ENCODE assay signal across 8 mouse cellular contexts in genomic region chr5:148451811-148452210, GRCm38 (mm10). TPM values are rescaled to one million over a fixed set of nuclear protein-coding genes. Genes with fewer than 3 reads are reported as not detected.
DNase-seq lines count a peak whose midpoint lies in the region; ATAC-seq and TF ChIP-seq lines count a peak whose summit lies in the region.

No protein-coding gene starts in this region.

- no peak overlapping the region for H3K9ac ChIP-seq in neural tube, embryonic 11.5 days (ENCODE audit: low read length)
- no peak overlapping the region for H3K9ac ChIP-seq in hindbrain, postnatal 0 days (replicated peaks; ENCODE audit: low read length)
- no peak overlapping the region for H3K9ac ChIP-seq in lung, postnatal 0 days (replicated peaks; ENCODE audit: low read depth)

- no peaks in the 10 kb centered on the region for H3K36me3 ChIP-seq in neural tube, embryonic 11.5 days (ENCODE audit: control insufficient read depth, insufficient read depth, low read length)
- no peaks in the 10 kb centered on the region for H3K36me3 ChIP-seq in hindbrain, postnatal 0 days (ENCODE audit: insufficient read depth, low read length)
- no peaks in the 10 kb centered on the region for H3K36me3 ChIP-seq in lung, postnatal 0 days (ENCODE audit: insufficient read depth, low read length)

- no peaks in the 10 kb centered on the region for H3K27me3 ChIP-seq in neural tube, embryonic 11.5 days (ENCODE audit: control insufficient read depth, insufficient read depth, low read length)
- no peaks in the 10 kb centered on the region for H3K27me3 ChIP-seq in hindbrain, postnatal 0 days (ENCODE audit: insufficient read depth, low read length)
- H3K27me3 ChIP-seq in lung, postnatal 0 days (replicated peaks; ENCODE audit: insufficient read depth, low read length): no peaks in the 10 kb centered on the region

- no peak overlapping the region for H3K4me3 ChIP-seq in neural tube, embryonic 11.5 days (ENCODE audit: low read depth, low read length)
- H3K4me3 ChIP-seq in hindbrain, postnatal 0 days (ENCODE audit: low read length): no peak overlapping the region
- H3K4me3 ChIP-seq in lung, postnatal 0 days (ENCODE audit: low read depth, low read length): no peak overlapping the region

- no peak for TF ChIP-seq EP300 in lung, postnatal 0 days (IDR thresholded peaks at IDR 0.05)

- no peak for ATAC-seq in cerebellum, adult (ENCODE audit: insufficient number of reproducible peaks, low FRiP score, low TSS enrichment)
- ATAC-seq in neural tube, embryonic 11.5 days (ENCODE audit: insufficient read depth, low FRiP score, low TSS enrichment): no peak
- ATAC-seq in hindbrain, postnatal 0 days: no peak
- ATAC-seq in lung, postnatal 0 days: no peak

- no peaks in the 10 kb centered on the region for H3K4me1 ChIP-seq in neural tube, embryonic 11.5 days (ENCODE audit: control insufficient read depth, insufficient read depth, low read length)
- H3K4me1 ChIP-seq in hindbrain, postnatal 0 days (ENCODE audit: insufficient read depth, low read length): peaks cover 6% of the 10 kb centered on the region
- H3K4me1 ChIP-seq in lung, postnatal 0 days (ENCODE audit: insufficient read depth, low read depth, low read length): no peaks in the 10 kb centered on the region

- 45% methylated on average over 7 of the region's 7 CpGs for WGBS in neural tube, embryonic 11.5 days
- WGBS in hindbrain, postnatal 0 days: 35% methylated on average over 7 of the region's 7 CpGs
- 32% methylated on average over 7 of the region's 7 CpGs for WGBS in lung, postnatal 0 days

- DNase-seq in cerebellum, adult 11 months: peak; percentile 52
- DNase-seq in neural tube, embryonic 11.5 days (ENCODE audit: low spot score): peak; percentile 58
- DNase-seq in neural tube, embryonic 10.5 days (ENCODE audit: extremely low spot score, low spot score): no peak
- DNase-seq in cerebellum, adult 9-11 months: peak; percentile 54
- DNase-seq in hindbrain, postnatal 0 days (ENCODE audit: low spot score): peak; percentile 66
- peak; percentile 58 for DNase-seq in lung, postnatal 0 days (ENCODE audit: low spot score)
- peak; percentile 23 to 70 for DNase-seq in spleen, adult 18-20 months

- H3K9me3 ChIP-seq in neural tube, embryonic 11.5 days (ENCODE audit: control insufficient read depth, low read length): no peaks in the 10 kb centered on the region
- no peaks in the 10 kb centered on the region for H3K9me3 ChIP-seq in hindbrain, postnatal 0 days (ENCODE audit: low read length)
- no peaks in the 10 kb centered on the region for H3K9me3 ChIP-seq in lung, postnatal 0 days (ENCODE audit: low read length)

- peak; percentile 88 for TF ChIP-seq CTCF in hindbrain, postnatal 0 days (IDR thresholded peaks at IDR 0.05; ENCODE audit: low read depth)
- peak; percentile 91 for TF ChIP-seq CTCF in lung, postnatal 0 days (IDR thresholded peaks at IDR 0.05)

- no peak overlapping the region for H3K27ac ChIP-seq in neural tube, embryonic 11.5 days (ENCODE audit: low read depth, low read length)
- H3K27ac ChIP-seq in hindbrain, postnatal 0 days: no peak overlapping the region
- no peak overlapping the region for H3K27ac ChIP-seq in lung, postnatal 0 days (ENCODE audit: low read length)

- no peak overlapping the region for H3K4me2 ChIP-seq in neural tube, embryonic 11.5 days (ENCODE audit: low read depth)
- H3K4me2 ChIP-seq in hindbrain, postnatal 0 days (ENCODE audit: low read depth, low read length): no peak overlapping the region
- no peak overlapping the region for H3K4me2 ChIP-seq in lung, postnatal 0 days (replicated peaks; ENCODE audit: low read depth, low read length)

RNA-seq across cellular contexts. Expression of gene Slc7a1, which starts 52.1 kb away (rescaled TPM):
- polyA plus RNA-seq in neural tube, embryonic 11.5 days (2014; fragmentation: Nextera tagmentation; extraction: Ambion mirVana): 27.1 and 28.5 TPM in 2 replicates
- 58.5 and 71.1 TPM in 2 replicates for total RNA-seq in hindbrain, postnatal 0 days (2014; rRNA removed)
- polyA plus RNA-seq in hindbrain, postnatal 0 days (2015; fragmentation: Nextera tagmentation; extraction: Ambion mirVana): 35.3 and 42.3 TPM in 2 replicates
- polyA plus RNA-seq in lung, postnatal 0 days (2015; fragmentation: Nextera tagmentation; extraction: Ambion mirVana): 5.8 and 6.0 TPM in 2 replicates
